Mouse (Mus musculus) heart, adult 2 months (tissue): Measurements from ENCODE around the gene Cyp27b1.

Source experiments
- CTCF ChIP-seq: fragments of 200-600 bp; IDR thresholded peaks from 2 replicates; pipeline ENCODE4 v1.8.1; 2022; ENCODE audit warnings: antibody characterized with exemption, mild to moderate bottlenecking, moderate library complexity
- EP300 ChIP-seq: fragments of 200-500 bp; IDR thresholded peaks from 2 replicates; pipeline ENCODE4 v1.6.1; 2011; ENCODE audit warnings: low read depth, low read length, control low read depth; ENCODE audit not compliant: insufficient read depth
- POLR2A ChIP-seq: fragments of 200-500 bp; IDR thresholded peaks from 2 replicates; pipeline ENCODE4 v1.6.1; 2011; ENCODE audit warnings: mild to moderate bottlenecking, low read depth, low read length, control low read depth; ENCODE audit not compliant: insufficient read depth

- TF ChIP-seq EP300: no peak
- TF ChIP-seq POLR2A: no peak
- no peak for TF ChIP-seq CTCF
Observed at GRCm38 (mm10) chr10:127062503-127062902, 14.5 kb downstream of the Cyp27b1 start.
